Mouse (Mus musculus) liver, postnatal 0 days (tissue): ENCODE measurements around the gene Lemd1. TPM values are rescaled to one million over a fixed set of nuclear protein-coding genes. Genes with fewer than 3 reads are reported as not detected.

ENCODE experiments used
- ATAC-seq: fragments of 200-750 bp; cut with Nextera tagmentation; 2 replicates; pipeline ENCODE4 v1.8.0; 2017; ENCODE audit warnings: mild to moderate bottlenecking, moderate library complexity
- DNase-seq: peaks from one replicate; pipeline ENCODE4 v3.0.0-alpha.2; 2016
- H3K27ac ChIP-seq: fragments of 300-500 bp; sonication (generic); 2 replicates; pipeline ENCODE4 v1.5.1; 2014; ENCODE audit warnings: antibody characterized with exemption, moderate library complexity, mild to moderate bottlenecking, low read depth
- H3K27me3 ChIP-seq: fragments of 300-500 bp; sonication (generic); 2 replicates; pipeline ENCODE4 v1.6.1; 2014; ENCODE audit warnings: low read length, control low read depth, mixed read lengths; ENCODE audit not compliant: insufficient read depth
- H3K36me3 ChIP-seq: fragments of 300-500 bp; sonication (generic); replicated peaks from 2 replicates; pipeline ENCODE4 v1.6.1; 2014; ENCODE audit warnings: mild to moderate bottlenecking, control low read depth, low read length, moderate library complexity, mixed read lengths; ENCODE audit not compliant: insufficient read depth
- H3K4me1 ChIP-seq: fragments of 300-500 bp; sonication (generic); 2 replicates; pipeline ENCODE4 v1.6.1; 2014; ENCODE audit warnings: antibody characterized with exemption, mild to moderate bottlenecking, control low read depth; ENCODE audit not compliant: insufficient read depth
- H3K4me2 ChIP-seq: fragments of 300-500 bp; sonication (generic); 2 replicates; pipeline ENCODE4 v1.6.1; 2014; ENCODE audit warnings: low read depth, mild to moderate bottlenecking, low read length, moderate library complexity, mixed read lengths
- H3K4me3 ChIP-seq: fragments of 300-500 bp; sonication (generic); 2 replicates; pipeline ENCODE4 v1.5.1; 2014; ENCODE audit warnings: low read depth, low read length
- H3K9ac ChIP-seq: fragments of 300-500 bp; sonication (generic); replicated peaks from 2 replicates; pipeline ENCODE4 v1.6.1; 2014; ENCODE audit warnings: mild to moderate bottlenecking, moderate library complexity
- H3K9me3 ChIP-seq: fragments of 300-500 bp; sonication (generic); 2 replicates; pipeline ENCODE4 v1.6.1; 2016; ENCODE audit warnings: mild to moderate bottlenecking, control low read depth, low read length, mixed read lengths
- CTCF ChIP-seq: sonication (generic); IDR thresholded peaks from 2 replicates; pipeline ENCODE4 v1.5.1; 2016; ENCODE audit warnings: antibody characterized with exemption, low read depth
- EP300 ChIP-seq: IDR thresholded peaks from 2 replicates; pipeline ENCODE4 v1.6.1; 2016; ENCODE audit warnings: antibody characterized with exemption, low read depth, mild to moderate bottlenecking
- WGBS: fragments of 180-500 bp; shearing (Covaris S2); extraction: QIAGEN DNeasy Blood & Tissue Kit; methylation state at CpG from one replicate; pipeline ENCODE4 v1.1.7; 2014; ENCODE audit not compliant: insufficient replicate concordance; 5-methylcytosine and 5-hydroxymethylcytosine counted together
- polyA plus RNA-seq: library from polyadenylated mRNA; unstranded; fragments of >200 nt; fragmentation: Nextera tagmentation; extraction: Ambion mirVana; gene quantifications from 2 replicates; pipeline ENCODE4 v1.2.1, GENCODE M21; 2015

Gene Lemd1
- polyA plus RNA-seq, 1 experiment from 2014 or later: not detected

- no peaks in the 10 kb centered on the region for H3K36me3 ChIP-seq
- H3K9me3 ChIP-seq: no peaks in the 10 kb centered on the region
- DNase-seq: no peak
- no peak overlapping the region for H3K9ac ChIP-seq
- no peak for TF ChIP-seq EP300
- no peak for TF ChIP-seq CTCF
- H3K4me1 ChIP-seq: peaks cover 9% of the 10 kb centered on the region
- no peak overlapping the region for H3K27ac ChIP-seq
- ATAC-seq: no peak
- H3K27me3 ChIP-seq: peaks cover 92% of the 10 kb centered on the region
- no peak overlapping the region for H3K4me3 ChIP-seq
- no peak overlapping the region for H3K4me2 ChIP-seq
- 16% methylated on average over 16 of the region's 16 CpGs for WGBS
Observed at GRCm38 (mm10) chr1:132191786-132192680, 802 bp downstream of the Lemd1 start.

GRCm38 (mm10) chr1:132193806-132194205 lies 2.6 kb downstream of the Lemd1 start:
- TF ChIP-seq CTCF: no peak
- H3K27me3 ChIP-seq: peaks cover 93% of the 10 kb centered on the region
- H3K9ac ChIP-seq: no peak overlapping the region
- ATAC-seq (no peak), DNase-seq (no peak)
- no peak overlapping the region for H3K4me3 ChIP-seq
- peaks cover 9% of the 10 kb centered on the region for H3K4me1 ChIP-seq
- H3K27ac ChIP-seq: no peak overlapping the region
- WGBS: 58% methylated on average over 3 of the region's 3 CpGs
- no peak overlapping the region for H3K4me2 ChIP-seq
- H3K36me3 ChIP-seq: no peaks in the 10 kb centered on the region
- H3K9me3 ChIP-seq: no peaks in the 10 kb centered on the region

GRCm38 (mm10) chr1:132194624-132195023 lies 3.4 kb downstream of the Lemd1 start:
- no peak for ATAC-seq
- WGBS: 40% methylated on average over 3 of the region's 3 CpGs
- H3K4me1 ChIP-seq: peaks cover 9% of the 10 kb centered on the region
- H3K27me3 ChIP-seq: peaks cover 93% of the 10 kb centered on the region
- TF ChIP-seq EP300: no peak
- no peak for TF ChIP-seq CTCF
- H3K36me3 ChIP-seq: no peaks in the 10 kb centered on the region
- no peak overlapping the region for H3K4me3 ChIP-seq
- DNase-seq: no peak
- no peak overlapping the region for H3K9ac ChIP-seq
- H3K9me3 ChIP-seq: no peaks in the 10 kb centered on the region
- no peak overlapping the region for H3K4me2 ChIP-seq
- H3K27ac ChIP-seq: no peak overlapping the region

GRCm38 (mm10) chr1:132195100-132195499 lies 3.9 kb downstream of the Lemd1 start:
- WGBS: 62% methylated on average over 9 of the region's 9 CpGs

GRCm38 (mm10) chr1:132195681-132196080 lies 4.5 kb downstream of the Lemd1 start:
- Histone ChIP-seq H3K4me1 (peaks cover 5% of the 10 kb centered on the region), H3K27me3 (peaks cover 93% of the 10 kb centered on the region), H3K9me3 (no peaks in the 10 kb centered on the region), H3K9ac (no peak overlapping the region), H3K27ac (no peak overlapping the region), H3K4me3 (no peak overlapping the region), H3K36me3 (no peaks in the 10 kb centered on the region), H3K4me2 (no peak overlapping the region)
- no peak for ATAC-seq
- no peak for TF ChIP-seq EP300
- TF ChIP-seq CTCF: no peak
- no peak for DNase-seq
- WGBS: 61% methylated on average over 5 of the region's 5 CpGs

More at GRCm38 (mm10) chr1:132195100-132195499, 3.9 kb downstream of the Lemd1 start:
- no peak for ATAC-seq
- no peak overlapping the region for H3K4me2 ChIP-seq
- peaks cover 93% of the 10 kb centered on the region for H3K27me3 ChIP-seq
- TF ChIP-seq CTCF (no peak), EP300 (no peak)
- H3K4me3 ChIP-seq: no peak overlapping the region
- H3K9me3 ChIP-seq: no peaks in the 10 kb centered on the region
- H3K27ac ChIP-seq: no peak overlapping the region
- H3K9ac ChIP-seq: no peak overlapping the region
- peaks cover 9% of the 10 kb centered on the region for H3K4me1 ChIP-seq
- no peak for DNase-seq
- no peaks in the 10 kb centered on the region for H3K36me3 ChIP-seq

GRCm38 (mm10) chr1:132196337-132196736 lies 5.1 kb downstream of the Lemd1 start:
- no peak for TF ChIP-seq CTCF
- TF ChIP-seq EP300: no peak
- no peak overlapping the region for H3K9ac ChIP-seq
- H3K4me3 ChIP-seq: no peak overlapping the region
- H3K36me3 ChIP-seq: no peaks in the 10 kb centered on the region
- ATAC-seq (no peak), DNase-seq (no peak)
- H3K27ac ChIP-seq: no peak overlapping the region
- WGBS: 49% methylated on average over 7 of the region's 7 CpGs
- peaks cover 88% of the 10 kb centered on the region for H3K27me3 ChIP-seq
- no peak overlapping the region for H3K4me2 ChIP-seq
- H3K4me1 ChIP-seq: no peaks in the 10 kb centered on the region
- no peaks in the 10 kb centered on the region for H3K9me3 ChIP-seq
